Mouse (Mus musculus) bone marrow macrophage, adult 2 months (primary cell): ENCODE results near the gene En2. TPM values are rescaled to one million over a fixed set of nuclear protein-coding genes. Genes with fewer than 3 reads are reported as not detected.

Experiments used
- H3K27ac ChIP-seq: 2 replicates; pipeline ENCODE4 v1.5.1; 2012; ENCODE audit warnings: low read depth, low read length; ENCODE audit not compliant: insufficient read depth
- H3K4me1 ChIP-seq: 2 replicates; pipeline ENCODE4 v1.6.1; 2012; ENCODE audit warnings: low read length; ENCODE audit not compliant: control insufficient read depth, insufficient read depth
- H3K4me3 ChIP-seq: 2 replicates; pipeline ENCODE4 v1.5.1; 2012; ENCODE audit warnings: mild to moderate bottlenecking, low read length, moderate library complexity; ENCODE audit not compliant: insufficient read depth
- CTCF ChIP-seq: IDR thresholded peaks from 2 replicates; pipeline ENCODE4 v1.5.1; 2012; ENCODE audit warnings: low read depth, mild to moderate bottlenecking, low read length, moderate library complexity
- POLR2A ChIP-seq: IDR thresholded peaks from 2 replicates; pipeline ENCODE4 v1.6.1; 2012; ENCODE audit warnings: mild to moderate bottlenecking, low read depth, low read length, borderline replicate concordance
- polyA plus RNA-seq: library from polyadenylated mRNA; stranded (reverse); fragments of >200 nt; gene quantifications from 2 replicates; pipeline ENCODE4 v1.2.4, GENCODE M21; 2012; ENCODE audit not compliant: missing spikeins, insufficient read depth, insufficient read length

The En2 gene
- polyA plus RNA-seq, 1 experiment, result not detected

- Histone ChIP-seq H3K4me3 (peak overlapping the region; percentile 49), H3K4me1 (no peaks in the 10 kb centered on the region), H3K27ac (no peak overlapping the region)
- TF ChIP-seq POLR2A, result no peak
- TF ChIP-seq CTCF, result no peak
These were observed 44.3 kb downstream of the En2 start for GRCm38 (mm10) chr5:28209549-28210431.

DNA sequence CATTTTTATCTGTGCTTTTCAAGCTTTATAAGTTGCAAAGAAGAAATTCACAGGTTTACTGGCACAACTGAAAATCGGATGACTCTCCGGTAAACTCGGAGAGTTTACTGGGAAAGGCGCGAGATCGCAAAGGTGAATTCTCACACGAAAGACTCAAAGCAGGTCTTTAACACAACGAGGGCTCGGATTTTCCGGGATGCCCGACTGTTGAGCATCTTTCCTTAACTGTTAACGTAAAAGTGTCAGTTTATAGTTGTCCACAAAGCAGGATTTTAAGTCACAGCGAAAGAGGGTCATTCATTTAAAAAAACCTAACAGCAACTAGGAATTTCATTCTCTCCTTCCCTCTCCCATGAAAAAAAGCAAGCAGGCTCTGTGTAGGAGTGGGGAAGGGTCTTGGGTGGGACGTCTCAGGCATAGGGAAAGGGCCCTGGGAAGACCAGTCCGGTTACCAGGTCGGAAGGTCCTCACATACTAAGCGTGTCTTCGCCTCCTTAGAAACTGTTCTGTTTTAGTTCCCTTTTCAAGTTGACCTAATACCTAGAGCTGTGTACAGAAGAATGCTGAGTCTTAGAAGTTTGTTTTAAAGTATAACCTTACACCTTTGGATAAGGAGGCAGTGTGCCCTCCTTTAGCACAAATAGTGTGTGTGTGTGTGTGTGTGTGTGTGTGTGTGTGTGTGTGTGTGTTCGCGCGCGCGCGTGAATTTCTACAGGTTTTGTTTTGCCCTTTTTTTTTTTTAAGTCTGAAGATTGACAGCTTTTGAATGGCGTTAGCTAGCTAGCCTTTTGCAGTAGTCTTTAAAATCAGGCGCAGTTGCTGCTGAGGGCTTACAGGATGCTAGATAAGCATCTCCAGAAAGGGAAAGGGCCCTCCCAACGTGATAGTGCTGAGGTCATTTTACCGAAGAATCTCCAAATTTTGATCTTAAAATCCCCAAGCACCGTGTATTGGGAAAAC is 45.4 kb downstream of the En2 start:
- Histone ChIP-seq H3K27ac (no peak overlapping the region), H3K4me3 (no peak overlapping the region), H3K4me1 (no peaks in the 10 kb centered on the region)
- no peak for TF ChIP-seq POLR2A
- TF ChIP-seq CTCF, result no peak

DNA sequence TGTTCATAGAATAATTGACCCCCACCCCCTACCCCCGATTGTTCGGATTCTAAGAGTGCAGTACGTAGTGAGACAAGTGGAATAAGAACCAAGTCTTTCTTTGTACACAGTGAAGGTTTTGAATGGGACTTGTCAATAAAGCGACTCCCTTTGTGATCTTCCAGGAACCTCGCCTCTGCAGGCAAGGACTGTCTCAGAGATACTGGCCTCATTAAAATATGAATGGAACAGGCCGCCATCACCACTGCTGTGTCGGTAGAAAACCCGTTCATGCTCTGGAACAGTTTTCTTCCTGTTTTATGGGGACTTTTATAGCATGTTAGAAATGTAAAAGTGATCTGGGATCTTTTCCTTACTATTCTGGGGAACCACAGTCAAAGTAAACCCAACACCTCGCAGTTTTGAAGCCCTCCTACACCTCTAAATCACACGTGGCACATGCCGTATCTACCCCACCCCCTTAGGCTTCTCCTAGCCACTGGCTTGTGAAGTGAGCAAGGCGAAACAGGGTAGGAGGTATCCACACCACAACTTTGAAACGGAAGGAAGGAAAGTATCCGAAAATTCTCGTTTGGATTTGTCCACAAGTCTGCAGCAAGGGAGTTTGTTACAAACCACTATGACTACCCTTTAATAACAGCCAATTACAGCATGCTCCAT is 46.3 kb downstream of the En2 start:
- Histone ChIP-seq H3K4me1 (no peaks in the 10 kb centered on the region), H3K4me3 (no peak overlapping the region), H3K27ac (no peak overlapping the region)
- TF ChIP-seq CTCF (no peak), POLR2A (no peak)

- no peak overlapping the region for H3K4me3 ChIP-seq
These were observed 47.9 kb downstream of the En2 start for GRCm38 (mm10) chr5:28213441-28213840.

GRCm38 (mm10) chr5:28219596-28219995 is 54.1 kb downstream of the En2 start:
- no peak overlapping the region for H3K4me3 ChIP-seq
- H3K4me1 ChIP-seq, result no peaks in the 10 kb centered on the region
- TF ChIP-seq CTCF, result no peak
- TF ChIP-seq POLR2A, result no peak
- H3K27ac ChIP-seq, result no peak overlapping the region

More at GRCm38 (mm10) chr5:28213441-28213840, 47.9 kb downstream of the En2 start:
- Histone ChIP-seq H3K27ac (no peak overlapping the region), H3K4me1 (no peaks in the 10 kb centered on the region)
- TF ChIP-seq POLR2A (no peak), CTCF (no peak)

Other genes with a start within 250 kb of the En2 start
- 37.4 and 40.7 TPM in 2 replicates for gene Insig1, start 94.3 kb upstream of the En2 start, polyA plus RNA-seq
- not detected in 2 replicates for gene Cnpy1, start 80.1 kb downstream of the En2 start, polyA plus RNA-seq
- 39.2 and 42.6 TPM in 2 replicates for gene Rbm33, start 151.4 kb downstream of the En2 start, polyA plus RNA-seq